9 mouse cellular contexts compared by ENCODE assay signal in the genomic region with DNA sequence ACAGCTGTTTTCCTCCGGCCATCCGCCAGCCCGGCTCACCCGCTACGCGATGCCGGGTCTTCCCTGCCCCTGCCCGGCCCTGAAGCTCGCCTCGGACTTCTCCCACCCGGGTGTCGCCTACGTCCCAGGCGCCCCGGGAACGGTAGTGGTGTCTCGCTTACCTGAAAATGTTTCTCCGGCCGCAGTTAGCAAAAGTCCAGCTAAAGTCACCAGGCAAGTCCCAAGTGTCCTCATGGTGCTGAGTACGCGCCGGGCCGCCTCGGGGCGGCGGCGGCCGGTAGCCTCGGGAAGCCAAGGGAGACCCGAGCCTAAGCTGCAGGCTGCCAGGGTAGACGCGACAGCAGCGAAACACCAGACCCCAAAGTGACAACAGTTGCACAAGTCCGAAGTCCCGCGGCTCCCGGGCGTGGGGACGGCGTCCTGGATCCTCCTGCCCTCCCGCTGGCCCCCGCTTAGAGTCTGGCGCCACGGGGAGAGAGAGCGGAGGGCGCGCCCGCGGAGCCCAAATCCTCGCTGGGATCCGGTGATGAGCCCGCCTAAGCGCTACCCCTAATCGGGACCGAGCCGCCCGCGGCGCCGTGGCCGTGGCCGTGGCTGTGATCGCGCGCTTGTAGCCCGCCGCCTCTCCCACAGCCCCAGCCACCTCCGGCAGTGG. TPM values are rescaled to one million over a fixed set of nuclear protein-coding genes. Genes with fewer than 3 reads are reported as not detected.
DNase-seq lines count a peak whose midpoint lies in the region; ATAC-seq and TF ChIP-seq lines count a peak whose summit lies in the region.
"Had no signal": no experiment of that assay in that cellular context is flagged by ENCODE, and none has a peak within 500 bp of the region (broad histone marks: within the 10 kb centered on the region; RNA-seq: fewer than 3 reads in every experiment).

No protein-coding gene starts in this region.

- peak; percentile 29 for ATAC-seq in forebrain, embryonic 13.5 days
- peak; percentile 43 for ATAC-seq in hindbrain, embryonic 14.5 days (ENCODE audit: low FRiP score)
- no peak for ATAC-seq in liver, embryonic 14.5 days (ENCODE audit: insufficient read depth)
- ATAC-seq in neural tube, embryonic 11.5 days (ENCODE audit: insufficient read depth, low FRiP score, low TSS enrichment): peak; percentile 58
- no peak for ATAC-seq in monocyte, adult 5-6 weeks (replicated peaks; ENCODE audit: insufficient number of reproducible peaks, low FRiP score, low TSS enrichment, poor library complexity, severe bottlenecking)

- peak overlapping the region; percentile 67 for H3K4me3 ChIP-seq in forebrain, embryonic 13.5 days
- H3K4me3 ChIP-seq in hindbrain, embryonic 14.5 days (replicated peaks; ENCODE audit: low read length): peak overlapping the region; percentile 84
- peak overlapping the region; percentile 37 to 52 for H3K4me3 ChIP-seq in liver, embryonic 14.5 days (ENCODE audit: insufficient read depth in 1 of 2, low read depth in 2 of 2, low read length in 2 of 2)
- peak overlapping the region; percentile 53 for H3K4me3 ChIP-seq in neural tube, embryonic 11.5 days (ENCODE audit: low read depth, low read length)

- no peak overlapping the region for H3K27ac ChIP-seq in forebrain, embryonic 13.5 days
- H3K27ac ChIP-seq in hindbrain, embryonic 14.5 days: peak overlapping the region; percentile 80
- no peak overlapping the region for H3K27ac ChIP-seq in liver, embryonic 14.5 days
- no peak overlapping the region for H3K27ac ChIP-seq in neural tube, embryonic 11.5 days (ENCODE audit: low read depth, low read length)

- TF ChIP-seq CTCF in liver, embryonic 14.5 days (IDR thresholded peaks at IDR 0.05; ENCODE audit: low read depth): no peak

- WGBS in forebrain, embryonic 13.5 days: under 1% methylated on average over 66 of the region's 68 CpGs
- whole genome bisulfite sequencing in hindbrain, embryonic 14.5 days: under 1% methylated on average over 50 of the region's 68 CpGs
- WGBS in liver, embryonic 14.5 days (ENCODE audit: insufficient replicate concordance): 0% methylated on average over 56 of the region's 68 CpGs
- under 1% methylated on average over 67 of the region's 68 CpGs for WGBS in neural tube, embryonic 11.5 days

- peaks cover 33% of the 10 kb centered on the region for H3K27me3 ChIP-seq in forebrain, embryonic 13.5 days
- H3K27me3 ChIP-seq in hindbrain, embryonic 14.5 days (ENCODE audit: control insufficient read depth, insufficient read depth, low read length): peaks cover 9% of the 10 kb centered on the region
- peaks cover 33% of the 10 kb centered on the region for H3K27me3 ChIP-seq in liver, embryonic 14.5 days (ENCODE audit: control insufficient read depth, insufficient read depth, low read length)
- no peaks in the 10 kb centered on the region for H3K27me3 ChIP-seq in neural tube, embryonic 11.5 days (ENCODE audit: control insufficient read depth, insufficient read depth, low read length)

- TF ChIP-seq EP300 in liver, embryonic 14.5 days (IDR thresholded peaks at IDR 0.05; ENCODE audit: low read depth): no peak

- H3K4me2 ChIP-seq in forebrain, embryonic 13.5 days: peak overlapping the region; percentile 77
- peak overlapping the region; percentile 94 for H3K4me2 ChIP-seq in hindbrain, embryonic 14.5 days (replicated peaks)
- peak overlapping the region; percentile 56 for H3K4me2 ChIP-seq in liver, embryonic 14.5 days (ENCODE audit: low read depth)
- H3K4me2 ChIP-seq in neural tube, embryonic 11.5 days (ENCODE audit: low read depth): peak overlapping the region; percentile 95

- H3K4me1 ChIP-seq in forebrain, embryonic 13.5 days: peaks cover 17% of the 10 kb centered on the region
- peaks cover 15% of the 10 kb centered on the region; the same call in 1 of the 2 replicates for H3K4me1 ChIP-seq in hindbrain, embryonic 14.5 days (replicated peaks; ENCODE audit: control insufficient read depth, insufficient read depth, low read length)
- no peaks in the 10 kb centered on the region; a peak in 1 of 4 replicates for H3K4me1 ChIP-seq in liver, embryonic 14.5 days (replicated peaks; ENCODE audit: control insufficient read depth in 2 of 2, insufficient read depth in 2 of 2, low read length in 1 of 2)
- 0 out of 2 replicates have a peak, but pooled peaks cover 2% of the 10 kb centered on the region for H3K4me1 ChIP-seq in neural tube, embryonic 11.5 days (ENCODE audit: control insufficient read depth, insufficient read depth, low read length)

- DNase-seq in frontal cortex, postnatal 25 days (ENCODE audit: low spot score in 2 of 2): peak; percentile 5 to 14
- no peak for DNase-seq in frontal cortex, postnatal 36 days (ENCODE audit: low spot score in 2 of 2)
- DNase-seq in R1 (ENCODE audit: low read depth, low spot score): peak; percentile 45
- peak; percentile 47 for DNase-seq in hindbrain, embryonic 14.5 days (ENCODE audit: low spot score)
- DNase-seq in liver, embryonic 14.5 days (ENCODE audit: low read depth in 3 of 3, low spot score in 3 of 3): no peak
- DNase-seq in neural tube, embryonic 11.5 days (ENCODE audit: low spot score): peak; percentile 74

- peak overlapping the region; percentile 72 for H3K9ac ChIP-seq in forebrain, embryonic 13.5 days
- H3K9ac ChIP-seq in hindbrain, embryonic 14.5 days: peak overlapping the region; percentile 83
- no peak overlapping the region for H3K9ac ChIP-seq in liver, embryonic 14.5 days (replicated peaks)
- H3K9ac ChIP-seq in neural tube, embryonic 11.5 days (ENCODE audit: low read length): peak overlapping the region; percentile 62

- H3K36me3 ChIP-seq in forebrain, embryonic 13.5 days (ENCODE audit: poor library complexity, severe bottlenecking): no peaks in the 10 kb centered on the region
- H3K36me3 ChIP-seq in hindbrain, embryonic 14.5 days (replicated peaks; ENCODE audit: control insufficient read depth, insufficient read depth): no peaks in the 10 kb centered on the region
- no peaks in the 10 kb centered on the region for H3K36me3 ChIP-seq in liver, embryonic 14.5 days (replicated peaks; ENCODE audit: control insufficient read depth, insufficient read depth, low read depth)
- no peaks in the 10 kb centered on the region for H3K36me3 ChIP-seq in neural tube, embryonic 11.5 days (ENCODE audit: control insufficient read depth, insufficient read depth, low read length)

- no peaks in the 10 kb centered on the region for H3K9me3 ChIP-seq in forebrain, embryonic 13.5 days (replicated peaks)
- no peaks in the 10 kb centered on the region for H3K9me3 ChIP-seq in hindbrain, embryonic 14.5 days (ENCODE audit: control insufficient read depth, low read length)
- no peaks in the 10 kb centered on the region for H3K9me3 ChIP-seq in liver, embryonic 14.5 days (ENCODE audit: control insufficient read depth, low read length)
- no peaks in the 10 kb centered on the region for H3K9me3 ChIP-seq in neural tube, embryonic 11.5 days (ENCODE audit: control insufficient read depth, low read length)

RNA-seq across cellular contexts. Expression of a gene that starts 0.3 kb away (rescaled TPM):
- polyA plus RNA-seq in forebrain, embryonic 13.5 days (2015; fragmentation: Nextera tagmentation; extraction: Ambion mirVana): 5.7 and 7.1 TPM in 2 replicates
- polyA plus RNA-seq in hindbrain, embryonic 14.5 days (2014; fragmentation: Nextera tagmentation; extraction: Ambion mirVana): 31.4 TPM in 2 replicates
- polyA plus RNA-seq in liver, embryonic 14.5 days (2012; rRNA removed): 0.52 and 0.66 TPM in 2 replicates
- polyA plus RNA-seq in liver, embryonic 14.5 days (2014; fragmentation: Nextera tagmentation; extraction: Ambion mirVana): 0.79 and 0.91 TPM in 2 replicates
- polyA plus RNA-seq in neural tube, embryonic 11.5 days (2014; fragmentation: Nextera tagmentation; extraction: Ambion mirVana): 12.7 and 13.7 TPM in 2 replicates
- total RNA-seq in monocyte, adult 5-6 weeks (2017): 0.49 TPM in 1 of 3 replicates, not detected in the others
- total RNA-seq: hematopoietic stem cell, adult 5-6 weeks had no signal

Comparison
In these comparisons a context has a peak if more than half of its experiments do, and no peak if none do; other contexts are left out.
1. DNase-seq: peak in frontal cortex, postnatal 25 days (2 of 2), R1 (single experiment), hindbrain, embryonic 14.5 days (single experiment) and neural tube, embryonic 11.5 days (single experiment); none in frontal cortex, postnatal 36 days (0 of 2) and liver, embryonic 14.5 days (0 of 3).
2. ATAC-seq: peak in forebrain, embryonic 13.5 days (single experiment), hindbrain, embryonic 14.5 days (single experiment) and neural tube, embryonic 11.5 days (single experiment); none in liver, embryonic 14.5 days (single experiment) and monocyte, adult 5-6 weeks (single experiment).
3. Peak in every context shown above with its lines, with median percentiles within 50 percentile points of each other: H3K4me2 ChIP-seq and H3K4me3 ChIP-seq.